11 mouse cellular contexts compared by ENCODE assay signal in the genomic region with DNA sequence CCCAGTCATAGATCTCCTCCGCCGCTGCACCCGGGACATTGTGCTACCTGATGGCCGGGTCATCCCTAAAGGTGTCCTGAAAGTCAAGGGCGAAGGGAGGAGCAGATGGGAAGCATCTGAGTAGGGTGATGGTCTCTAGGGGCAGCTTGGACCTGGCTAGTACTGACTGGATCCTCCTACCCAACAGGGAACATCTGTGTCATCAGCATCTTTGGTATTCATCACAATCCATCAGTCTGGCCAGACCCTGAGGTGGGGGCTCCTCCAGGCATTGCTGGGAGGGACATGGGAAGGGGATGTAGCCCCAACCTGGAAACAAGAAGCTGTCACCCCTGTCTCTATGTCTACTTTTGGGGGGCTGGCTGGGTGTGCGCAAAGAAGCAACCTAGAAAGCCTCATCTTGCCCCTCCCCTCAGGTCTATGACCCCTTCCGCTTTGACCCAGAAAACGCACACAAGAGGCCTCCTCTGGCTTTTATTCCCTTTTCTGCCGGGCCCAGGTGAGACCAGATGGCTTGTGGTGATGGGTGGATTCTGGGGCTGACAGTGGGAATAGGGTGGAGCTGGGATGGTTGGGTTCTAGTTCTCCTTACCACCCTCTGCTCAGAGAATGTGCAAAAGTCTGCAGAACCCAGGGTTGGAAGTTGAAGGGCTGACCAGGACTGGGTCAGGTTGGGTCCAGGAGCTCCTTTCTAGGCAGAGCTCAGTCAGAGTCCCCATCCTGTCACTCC. TPM values are rescaled to one million over a fixed set of nuclear protein-coding genes. Genes with fewer than 3 reads are reported as not detected.
DNase-seq lines count a peak whose midpoint lies in the region; ATAC-seq and TF ChIP-seq lines count a peak whose summit lies in the region.
"Not testable (repeated sequence)": the region's sequence is repeated elsewhere in the genome, so short reads cannot be mapped to it uniquely, and the experiment has no call there.
"Had no signal": no experiment of that assay in that cellular context is flagged by ENCODE, and none has a peak within 500 bp of the region (broad histone marks: within the 10 kb centered on the region; RNA-seq: fewer than 3 reads in every experiment).

No protein-coding gene starts in this region.

- TF ChIP-seq CTCF in heart, postnatal 0 days (IDR thresholded peaks at IDR 0.05; ENCODE audit: low read depth), result not testable (repeated sequence)

- not testable (repeated sequence) for ATAC-seq in forebrain, embryonic 15.5 days (replicated peaks); heart, postnatal 0 days (ENCODE audit: insufficient read depth, low read depth); kidney, embryonic 14.5 days (ENCODE audit: low FRiP score, low TSS enrichment)
- ATAC-seq in liver, embryonic 12.5 days, result 0 out of 2 replicates have a peak, but pooled peaks have one; percentile 27
- ATAC-seq in megakaryocyte-erythroid progenitor cell, adult 5-6 weeks (replicated peaks; ENCODE audit: low FRiP score, low TSS enrichment, poor library complexity, severe bottlenecking), result peak; percentile 17; the same call in 1 of the 2 replicates
- peak; percentile 70 for ATAC-seq in neural tube, embryonic 14.5 days (ENCODE audit: low read depth)

- not testable (repeated sequence) for TF ChIP-seq EP300 in heart, postnatal 0 days (IDR thresholded peaks at IDR 0.05; ENCODE audit: low read depth)

- H3K27ac ChIP-seq in embryonic facial prominence, embryonic 10.5 days (replicated peaks), result peak overlapping the region; percentile 57
- H3K27ac ChIP-seq in forebrain, embryonic 15.5 days (replicated peaks); heart, postnatal 0 days (ENCODE audit: low read depth); kidney, embryonic 14.5 days (ENCODE audit: low read depth, low read length); liver, embryonic 12.5 days; neural tube, embryonic 14.5 days (ENCODE audit: low read depth, low read length): not testable (repeated sequence)

- 89% methylated on average over 9 of the region's 9 CpGs for WGBS in embryonic facial prominence, embryonic 10.5 days
- WGBS in forebrain, embryonic 15.5 days, result 86% methylated on average over 9 of the region's 9 CpGs
- 87% methylated on average over 8 of the region's 9 CpGs for WGBS in heart, postnatal 0 days
- 90% methylated on average over 9 of the region's 9 CpGs for WGBS in kidney, embryonic 14.5 days
- WGBS in liver, embryonic 12.5 days (ENCODE audit: insufficient replicate concordance), result 80% methylated on average over 9 of the region's 9 CpGs
- WGBS in neural tube, embryonic 14.5 days, result 83% methylated on average over 8 of the region's 9 CpGs

- peak overlapping the region; percentile 75 for H3K4me2 ChIP-seq in forebrain, embryonic 15.5 days (replicated peaks)
- peak overlapping the region; percentile 59 for H3K4me2 ChIP-seq in heart, postnatal 0 days (ENCODE audit: low read depth, low read length)
- peak overlapping the region; percentile 53 for H3K4me2 ChIP-seq in kidney, embryonic 14.5 days (replicated peaks; ENCODE audit: low read depth, low read length)
- H3K4me2 ChIP-seq in liver, embryonic 12.5 days, result peak overlapping the region; percentile 57
- H3K4me2 ChIP-seq in neural tube, embryonic 14.5 days (ENCODE audit: low read depth, low read length), result peak overlapping the region; percentile 55

- not testable (repeated sequence) for DNase-seq in embryonic facial prominence, embryonic 10.5 days (ENCODE audit: low spot score); heart, postnatal 0 days (ENCODE audit: low spot score)

- H3K4me3 ChIP-seq in embryonic facial prominence, embryonic 10.5 days, result peak overlapping the region; percentile 55
- peak overlapping the region; percentile 50 for H3K4me3 ChIP-seq in forebrain, embryonic 15.5 days
- peak overlapping the region; percentile 31 for H3K4me3 ChIP-seq in heart, postnatal 0 days (ENCODE audit: low read depth, low read length)
- peak overlapping the region; percentile 33 for H3K4me3 ChIP-seq in kidney, embryonic 14.5 days (ENCODE audit: low read length)
- H3K4me3 ChIP-seq in liver, embryonic 12.5 days, result peak overlapping the region; percentile 23; the same call in 1 of the 2 replicates
- peak overlapping the region; percentile 37 for H3K4me3 ChIP-seq in neural tube, embryonic 14.5 days (ENCODE audit: low read depth, low read length)

- not testable (repeated sequence) for H3K36me3 ChIP-seq in embryonic facial prominence, embryonic 10.5 days (replicated peaks); forebrain, embryonic 15.5 days; heart, postnatal 0 days (replicated peaks; ENCODE audit: control insufficient read depth, insufficient read depth, low read length); kidney, embryonic 14.5 days (ENCODE audit: control insufficient read depth, insufficient read depth, low read length); liver, embryonic 12.5 days; neural tube, embryonic 14.5 days (ENCODE audit: control insufficient read depth, insufficient read depth, low read length)

- not testable (repeated sequence) for H3K27me3 ChIP-seq in embryonic facial prominence, embryonic 10.5 days (replicated peaks; ENCODE audit: low read depth, poor library complexity, severe bottlenecking); forebrain, embryonic 15.5 days; heart, postnatal 0 days (ENCODE audit: control insufficient read depth, insufficient read depth, low read length); kidney, embryonic 14.5 days (ENCODE audit: control insufficient read depth, insufficient read depth, low read length); liver, embryonic 12.5 days (replicated peaks); neural tube, embryonic 14.5 days (ENCODE audit: control insufficient read depth, insufficient read depth, low read length)

- H3K9me3 ChIP-seq in embryonic facial prominence, embryonic 10.5 days; forebrain, embryonic 15.5 days; heart, postnatal 0 days (replicated peaks; ENCODE audit: control insufficient read depth, low read length); kidney, embryonic 14.5 days (ENCODE audit: control insufficient read depth, low read length); liver, embryonic 12.5 days (replicated peaks); neural tube, embryonic 14.5 days (ENCODE audit: control insufficient read depth, low read length): not testable (repeated sequence)

- peak overlapping the region; percentile 52 for H3K9ac ChIP-seq in forebrain, embryonic 15.5 days (replicated peaks)
- H3K9ac ChIP-seq in heart, postnatal 0 days (replicated peaks; ENCODE audit: low read depth, low read length); liver, embryonic 12.5 days: not testable (repeated sequence)
- peak overlapping the region; percentile 34; the same call in 1 of the 2 replicates for H3K9ac ChIP-seq in kidney, embryonic 14.5 days (ENCODE audit: low read depth, low read length)
- peak overlapping the region; percentile 53; the same call in 1 of the 2 replicates for H3K9ac ChIP-seq in neural tube, embryonic 14.5 days (replicated peaks; ENCODE audit: low read depth, low read length)

- H3K4me1 ChIP-seq in embryonic facial prominence, embryonic 10.5 days; forebrain, embryonic 15.5 days; heart, postnatal 0 days (ENCODE audit: control insufficient read depth, insufficient read depth); kidney, embryonic 14.5 days (ENCODE audit: control insufficient read depth, insufficient read depth, low read length); liver, embryonic 12.5 days; neural tube, embryonic 14.5 days (ENCODE audit: control insufficient read depth, insufficient read depth, low read length): not testable (repeated sequence)

RNA-seq across cellular contexts. Expression of gene Cyp4f37, which starts 13.3 kb away (rescaled TPM):
- not detected in 2 replicates for polyA plus RNA-seq in embryonic facial prominence, embryonic 10.5 days (2016; fragmentation: Nextera tagmentation; extraction: Ambion mirVana)
- not detected in 2 replicates for polyA plus RNA-seq in forebrain, embryonic 15.5 days (2015; fragmentation: Nextera tagmentation; extraction: Ambion mirVana)
- not detected in 2 replicates for total RNA-seq in heart, postnatal 0 days (2014; rRNA removed; ENCODE audit: low replicate concordance)
- polyA plus RNA-seq in heart, postnatal 0 days (2015; fragmentation: Nextera tagmentation; extraction: Ambion mirVana), result not detected in 2 replicates
- not detected in 2 replicates for polyA plus RNA-seq in kidney, embryonic 14.5 days (2014; fragmentation: Nextera tagmentation; extraction: Ambion mirVana)
- not detected in 2 replicates for polyA plus RNA-seq in liver, embryonic 12.5 days (2016; fragmentation: Nextera tagmentation; extraction: Ambion mirVana)
- total RNA-seq in megakaryocyte-erythroid progenitor cell, adult 5-6 weeks (2014; fragmentation: Nextera tagmentation), result not detected in 2 replicates
- not detected in 2 replicates for total RNA-seq in megakaryocyte-erythroid progenitor cell, adult 5-6 weeks (2017)
- polyA plus RNA-seq in neural tube, embryonic 14.5 days (2014; fragmentation: Nextera tagmentation; extraction: Ambion mirVana), result 0.80 and 1.5 TPM in 2 replicates
- total RNA-seq: adrenal gland, postnatal 25 days; heart, postnatal 10 days; layer of hippocampus, postnatal 14 days; liver, adult 2 months had no signal
- polyA plus RNA-seq: liver, adult 2 months had no signal

RNA-seq across cellular contexts. Expression of gene Cyp4f40, which starts 24.3 kb away (rescaled TPM):
- not detected in 2 replicates for polyA plus RNA-seq in embryonic facial prominence, embryonic 10.5 days (2016; fragmentation: Nextera tagmentation; extraction: Ambion mirVana)
- not detected in 2 replicates for polyA plus RNA-seq in forebrain, embryonic 15.5 days (2015; fragmentation: Nextera tagmentation; extraction: Ambion mirVana)
- not detected in 2 replicates for total RNA-seq in heart, postnatal 0 days (2014; rRNA removed; ENCODE audit: low replicate concordance)
- not detected in 2 replicates for polyA plus RNA-seq in heart, postnatal 0 days (2015; fragmentation: Nextera tagmentation; extraction: Ambion mirVana)
- polyA plus RNA-seq in kidney, embryonic 14.5 days (2014; fragmentation: Nextera tagmentation; extraction: Ambion mirVana), result not detected in 2 replicates
- not detected in 2 replicates for polyA plus RNA-seq in liver, embryonic 12.5 days (2016; fragmentation: Nextera tagmentation; extraction: Ambion mirVana)
- total RNA-seq in megakaryocyte-erythroid progenitor cell, adult 5-6 weeks (2014; fragmentation: Nextera tagmentation), result not detected in 2 replicates
- total RNA-seq in megakaryocyte-erythroid progenitor cell, adult 5-6 weeks (2017), result not detected in 2 replicates
- not detected in 2 replicates for polyA plus RNA-seq in neural tube, embryonic 14.5 days (2014; fragmentation: Nextera tagmentation; extraction: Ambion mirVana)
- total RNA-seq: adrenal gland, postnatal 25 days; heart, postnatal 10 days; layer of hippocampus, postnatal 14 days; liver, adult 2 months had no signal
- polyA plus RNA-seq: liver, adult 2 months had no signal

RNA-seq across cellular contexts. Expression of gene Cyp4f15, which starts 51.0 kb away (rescaled TPM):
- 0.49 and 1.4 TPM in 2 replicates for polyA plus RNA-seq in embryonic facial prominence, embryonic 10.5 days (2016; fragmentation: Nextera tagmentation; extraction: Ambion mirVana)
- 1.1 and 1.5 TPM in 2 replicates for polyA plus RNA-seq in forebrain, embryonic 15.5 days (2015; fragmentation: Nextera tagmentation; extraction: Ambion mirVana)
- not detected in 2 replicates for total RNA-seq in heart, postnatal 0 days (2014; rRNA removed; ENCODE audit: low replicate concordance)
- 0.12 TPM in 1 of 2 replicates, not detected in the other for polyA plus RNA-seq in heart, postnatal 0 days (2015; fragmentation: Nextera tagmentation; extraction: Ambion mirVana)
- polyA plus RNA-seq in kidney, embryonic 14.5 days (2014; fragmentation: Nextera tagmentation; extraction: Ambion mirVana), result not detected in 2 replicates
- 2.3 and 2.7 TPM in 2 replicates for polyA plus RNA-seq in liver, embryonic 12.5 days (2016; fragmentation: Nextera tagmentation; extraction: Ambion mirVana)
- not detected in 2 replicates for total RNA-seq in megakaryocyte-erythroid progenitor cell, adult 5-6 weeks (2014; fragmentation: Nextera tagmentation)
- not detected in 2 replicates for total RNA-seq in megakaryocyte-erythroid progenitor cell, adult 5-6 weeks (2017)
- 1.7 and 1.8 TPM in 2 replicates for polyA plus RNA-seq in neural tube, embryonic 14.5 days (2014; fragmentation: Nextera tagmentation; extraction: Ambion mirVana)
- total RNA-seq: heart, postnatal 10 days had no signal
